Mouse (Mus musculus) cerebellum, adult 2 months (tissue): ENCODE data around the gene Abca16.

ENCODE experiments used
- CTCF ChIP-seq: fragments of 200-500 bp; IDR thresholded peaks from 2 replicates; pipeline ENCODE4 v1.5.1; 2011; ENCODE audit warnings: low read depth, mild to moderate bottlenecking, control low read depth, low read length, moderate library complexity, borderline replicate concordance; ENCODE audit not compliant: insufficient read depth
- POLR2A ChIP-seq: fragments of 200-500 bp; IDR thresholded peaks from 2 replicates; pipeline ENCODE4 v1.6.1; 2011; ENCODE audit warnings: low read length, control low read depth, borderline replicate concordance; ENCODE audit not compliant: insufficient read depth

DNA sequence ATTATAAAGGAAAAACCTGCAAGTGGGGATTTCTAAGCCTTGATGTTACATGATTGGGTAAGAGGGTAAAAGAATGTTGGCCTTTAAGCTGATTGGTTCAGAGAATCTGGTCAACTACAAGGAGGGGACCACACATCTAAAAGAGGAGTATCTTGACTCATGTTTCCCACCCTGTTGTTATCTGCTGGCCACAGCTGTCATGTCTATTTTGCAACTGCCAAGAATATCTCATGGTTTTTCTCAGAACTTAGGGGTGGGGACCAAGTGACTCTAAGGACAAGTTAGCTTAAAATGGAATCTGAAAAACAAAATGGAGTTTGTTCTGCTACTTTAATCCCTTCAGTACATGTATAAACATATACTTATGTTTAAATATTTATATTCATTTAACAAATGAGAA is 22.0 kb downstream of the Abca16 start:
- TF ChIP-seq CTCF (no peak), POLR2A (no peak)
